Mouse (Mus musculus): Measurements from ENCODE around the gene 2900026A02Rik.

DNA sequence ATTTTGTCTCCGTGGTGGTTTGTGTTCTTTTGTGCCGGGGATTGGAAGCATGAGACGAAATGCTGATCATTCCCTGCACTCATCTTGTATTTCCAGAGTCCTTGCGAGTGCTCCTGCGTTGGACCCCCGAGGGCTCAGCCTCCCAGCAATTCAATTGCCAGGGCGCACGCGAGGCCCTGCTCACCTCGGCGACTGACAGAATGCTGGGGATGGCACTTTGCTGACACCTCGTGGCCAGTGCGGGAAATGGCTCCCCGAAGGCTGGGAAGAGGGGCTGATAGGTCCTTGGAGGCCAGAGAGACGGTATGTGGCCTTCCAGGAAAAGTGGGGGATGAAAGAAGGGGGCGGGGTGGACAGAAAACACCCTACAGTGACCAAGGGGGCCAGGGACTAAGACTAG is 166.7 kb downstream of the 2900026A02Rik start:
- no peak for TF ChIP-seq POLR2A (IDR thresholded peaks at IDR 0.05; ENCODE audit: insufficient read depth, low read depth, low read length)
- peak; percentile 84 for TF ChIP-seq CTCF (IDR thresholded peaks at IDR 0.05)

All from heart, adult 2 months (tissue).